Mouse (Mus musculus) testis, adult 2 months (tissue): ENCODE data around the gene Mknk1.

Experiments
- CTCF ChIP-seq: fragments of 200-500 bp; IDR thresholded peaks from 2 replicates; pipeline ENCODE4 v1.5.1; 2012; ENCODE audit warnings: low read depth, mild to moderate bottlenecking, inconsistent platforms, low read length, moderate library complexity; ENCODE audit not compliant: control insufficient read depth, insufficient read depth, insufficient replicate concordance
- POLR2A ChIP-seq: fragments of 200-500 bp; IDR thresholded peaks from 2 replicates; pipeline ENCODE4 v1.6.1; 2012; ENCODE audit warnings: low read depth, mild to moderate bottlenecking, inconsistent platforms, low read length, moderate library complexity; ENCODE audit not compliant: control insufficient read depth

DNA sequence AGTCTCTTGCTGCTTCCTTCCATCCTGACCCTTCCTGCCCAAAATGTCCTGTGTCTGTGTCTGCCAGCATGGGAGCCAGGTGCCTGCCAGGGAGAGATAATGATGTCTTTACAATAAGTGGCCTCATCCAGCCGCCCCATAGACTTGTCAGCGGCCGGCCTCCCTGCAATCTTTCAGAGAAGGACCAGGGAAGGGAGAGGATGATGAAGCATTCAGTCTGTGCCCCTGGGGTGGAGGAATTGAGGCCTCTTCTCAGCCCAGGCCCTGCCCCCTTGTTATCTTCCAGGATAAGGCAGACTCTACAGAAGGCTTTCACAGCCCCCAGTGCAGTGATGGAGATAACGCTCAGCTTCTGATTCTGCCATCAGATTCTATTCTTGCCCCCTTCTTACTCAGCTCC is 17.3 kb downstream of the Mknk1 start:
- no peak for TF ChIP-seq CTCF
- TF ChIP-seq POLR2A = no peak
